Mouse (Mus musculus) thymus, postnatal 0 days (tissue): Measurements from ENCODE around the gene Sp7. TPM values are rescaled to one million over a fixed set of nuclear protein-coding genes. Genes with fewer than 3 reads are reported as not detected.

Source experiments
- DNase-seq: peaks from one replicate; pipeline ENCODE4 v3.0.0-alpha.2; 2015; ENCODE audit warnings: low spot score
- polyA plus RNA-seq: library from polyadenylated mRNA; unstranded; fragments of >200 nt; fragmentation: Nextera tagmentation; extraction: Ambion mirVana; gene quantifications from 2 replicates; pipeline ENCODE4 v1.2.1, GENCODE M21; 2015

Gene Sp7
- polyA plus RNA-seq, 1 experiment from 2014 or later: 0.13 TPM

DNA sequence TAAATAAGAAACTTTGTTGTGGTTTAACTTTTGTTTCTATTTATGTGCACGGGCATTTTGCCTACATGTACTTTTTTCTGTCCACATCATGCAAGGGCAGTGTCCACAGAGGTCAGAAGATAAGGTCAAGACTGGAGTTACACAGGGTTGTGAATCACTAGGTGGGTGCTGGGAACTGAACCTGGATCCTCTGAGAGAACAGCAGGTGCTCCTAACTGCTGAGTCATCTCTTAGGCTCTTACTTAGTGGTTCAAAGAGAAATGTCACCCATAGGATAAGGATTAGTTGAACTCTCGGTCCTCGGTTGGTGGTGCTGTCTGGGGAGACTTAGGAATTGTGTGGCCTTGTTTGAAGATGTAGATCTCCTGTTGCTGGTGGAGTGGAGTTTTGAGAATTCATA lies 22.0 kb upstream of the Sp7 start:
- DNase-seq: no peak

DNA sequence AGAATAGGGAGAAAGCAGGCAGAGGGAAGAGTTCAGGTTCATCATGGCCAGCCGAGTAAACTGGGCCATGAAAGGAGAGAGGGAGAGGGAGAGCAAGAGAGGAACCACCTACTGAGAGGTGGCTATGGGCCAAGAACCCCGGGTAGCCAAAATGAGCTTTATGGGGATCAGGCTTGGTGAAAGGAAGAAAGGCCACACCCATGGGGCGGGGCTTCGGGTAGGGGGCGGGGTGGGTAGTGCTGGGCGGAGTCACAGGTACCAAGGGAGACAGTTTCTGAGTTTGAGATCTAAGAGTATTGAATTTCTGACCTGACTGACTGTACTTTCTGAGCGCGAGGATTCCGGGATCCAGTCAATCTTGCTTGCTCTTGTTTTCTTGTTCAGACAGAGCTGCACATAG lies 19.7 kb upstream of the Sp7 start:
- DNase-seq: no peak

DNA sequence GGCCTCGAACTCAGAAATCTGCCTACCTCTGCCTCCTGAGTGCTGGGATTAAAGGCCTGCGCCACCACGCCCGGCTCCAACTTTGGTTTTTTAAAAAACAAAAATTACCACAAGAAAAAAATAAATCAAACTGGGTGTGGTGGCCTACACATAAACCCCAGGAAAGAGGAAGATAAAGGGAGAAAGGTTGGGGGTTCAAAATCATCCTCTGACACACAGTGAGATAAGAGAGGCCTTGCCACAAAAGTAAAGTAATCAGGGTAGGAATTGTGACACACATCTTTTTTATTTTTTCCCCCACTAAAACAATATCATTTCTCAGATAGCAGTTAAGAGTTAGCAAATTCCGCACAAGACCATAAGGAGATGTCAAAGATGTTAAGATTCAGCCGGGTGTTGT lies 16.7 kb upstream of the Sp7 start:
- no peak for DNase-seq

DNA sequence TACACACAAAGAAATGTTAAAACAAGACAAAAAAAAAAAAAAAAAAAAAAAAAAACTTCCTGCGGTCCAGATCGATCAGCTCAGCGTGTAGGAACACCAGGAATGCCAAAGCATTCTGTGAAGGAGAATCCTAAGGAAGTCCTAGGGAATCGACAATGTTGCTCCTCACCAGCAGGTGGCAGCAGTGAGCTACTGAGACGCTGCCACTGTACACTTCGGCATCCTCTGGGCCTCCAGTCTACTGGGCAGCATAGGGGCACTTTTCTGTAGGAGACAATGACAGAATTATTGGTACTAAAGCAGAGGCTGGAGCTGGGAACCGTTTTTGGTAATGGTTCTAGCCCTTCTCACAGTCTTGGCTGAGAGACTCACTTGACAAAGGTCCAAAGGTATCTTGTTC lies 14.6 kb upstream of the Sp7 start:
- DNase-seq: peak; percentile 78

DNA sequence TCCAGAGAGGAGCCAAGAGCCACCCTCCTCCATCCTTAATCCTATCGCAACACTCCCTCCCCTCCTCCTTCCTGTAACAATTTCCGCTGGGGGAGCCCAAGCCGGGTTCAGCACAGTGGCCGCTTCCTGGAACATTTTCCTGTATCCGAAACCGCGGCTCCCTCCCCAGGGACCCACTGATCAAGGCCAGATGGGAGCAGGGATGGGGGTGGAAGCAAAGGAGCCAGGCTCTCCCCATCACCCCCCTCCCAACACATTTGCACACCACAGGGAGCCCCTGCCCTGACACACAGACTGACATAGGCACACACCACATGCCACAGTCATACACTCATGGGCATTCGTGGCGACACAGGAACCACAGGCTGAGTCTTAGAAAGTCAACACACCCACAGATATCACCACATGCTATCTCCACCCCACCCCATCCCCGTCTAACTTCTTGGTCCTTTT lies 10.9 kb upstream of the Sp7 start:
- DNase-seq: no peak

DNA sequence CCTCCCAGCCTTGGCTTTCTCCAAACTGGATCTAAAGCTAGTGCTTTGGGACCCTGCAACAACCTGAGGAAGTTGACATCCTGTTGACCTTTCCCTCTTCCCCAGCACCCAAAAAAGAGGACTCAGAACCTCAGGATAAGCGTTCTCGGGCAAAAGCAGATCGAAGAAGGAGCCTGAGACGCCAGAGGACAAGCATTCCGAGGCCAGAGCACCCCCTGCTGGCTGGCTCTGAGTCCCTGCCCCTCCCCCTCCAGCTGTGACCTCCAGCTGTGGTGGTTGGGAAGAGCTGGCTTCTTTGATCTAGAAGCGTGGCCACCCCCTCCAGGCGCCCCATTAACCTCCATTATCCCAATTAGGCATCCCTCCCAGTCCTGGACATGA lies 10.2 kb upstream of the Sp7 start:
- DNase-seq: peak; percentile 83

DNA sequence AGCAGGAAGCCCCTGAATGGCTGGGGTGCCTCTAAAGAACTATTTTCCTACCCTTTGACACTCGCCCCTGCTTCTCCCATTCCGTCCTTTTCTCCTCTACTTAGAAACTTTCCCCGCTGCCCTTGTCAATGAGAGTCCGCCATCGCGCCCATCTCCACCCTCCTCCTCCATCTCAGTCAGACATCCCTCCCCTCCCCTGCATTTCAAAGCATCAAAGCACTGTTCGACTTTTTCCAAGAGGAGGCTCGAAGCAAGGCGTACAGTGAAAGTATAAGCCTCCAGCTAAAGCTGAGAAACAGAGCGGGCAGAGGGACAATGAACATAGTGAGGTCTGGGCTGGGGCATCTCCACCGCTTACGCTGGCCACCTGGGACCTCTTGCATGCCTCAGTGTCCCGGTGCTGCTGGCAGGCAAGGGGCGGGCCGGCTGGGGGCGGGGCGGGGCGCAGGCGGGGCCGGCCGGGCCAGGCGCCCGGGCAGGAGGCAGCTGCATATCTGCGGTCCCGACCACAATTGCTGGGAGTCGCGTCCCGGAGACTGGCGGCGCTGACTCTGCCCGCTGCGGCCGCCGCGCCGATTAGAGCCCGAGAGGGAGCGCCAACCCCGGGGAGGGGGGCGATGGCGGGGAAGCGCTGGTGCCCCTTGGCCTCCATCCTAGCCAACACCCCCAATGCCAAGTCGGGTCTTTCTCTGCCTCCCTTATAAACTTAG lies 9.6 kb upstream of the Sp7 start:
- DNase-seq: no peak

DNA sequence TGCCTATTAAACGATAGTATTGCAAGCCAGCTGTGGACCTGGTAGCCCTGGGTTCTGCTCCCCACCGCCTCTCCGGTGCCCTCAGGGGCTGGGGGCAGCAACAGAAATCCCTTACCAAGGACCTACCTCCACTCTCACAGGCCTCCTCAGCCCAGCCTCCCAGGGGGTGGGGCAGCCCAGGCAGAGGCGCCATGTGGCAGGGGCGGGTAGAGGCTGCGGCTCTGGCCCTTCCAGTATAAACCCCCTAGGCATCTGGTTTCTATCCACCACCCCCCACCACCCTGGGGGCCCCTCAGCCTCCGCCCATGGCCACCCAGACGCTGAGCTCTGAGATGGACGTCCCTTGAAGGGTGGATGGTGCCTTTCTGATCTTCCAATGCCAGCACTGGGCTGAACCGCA lies 3.7 kb upstream of the Sp7 start:
- DNase-seq: no peak

DNA sequence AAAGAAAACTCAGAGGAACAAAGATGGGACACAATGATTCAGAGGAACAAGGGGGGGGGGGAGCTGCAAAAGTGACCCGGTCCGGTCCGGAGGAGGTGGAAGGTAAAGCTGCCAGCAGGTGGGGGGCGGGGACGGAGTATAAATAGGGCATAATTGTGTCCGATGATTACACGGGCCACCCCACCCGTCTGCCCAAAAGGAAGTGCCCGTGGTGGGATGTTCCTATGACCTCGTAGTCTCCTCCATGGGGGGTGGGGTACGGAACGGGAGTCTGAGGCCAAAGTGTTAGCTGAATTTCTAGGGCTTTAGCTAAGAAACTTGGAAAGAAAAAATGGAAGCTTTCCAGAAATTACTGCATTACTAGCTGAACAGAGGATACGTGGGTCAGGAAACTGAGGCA lies 3.0 kb upstream of the Sp7 start:
- no peak for DNase-seq

DNA sequence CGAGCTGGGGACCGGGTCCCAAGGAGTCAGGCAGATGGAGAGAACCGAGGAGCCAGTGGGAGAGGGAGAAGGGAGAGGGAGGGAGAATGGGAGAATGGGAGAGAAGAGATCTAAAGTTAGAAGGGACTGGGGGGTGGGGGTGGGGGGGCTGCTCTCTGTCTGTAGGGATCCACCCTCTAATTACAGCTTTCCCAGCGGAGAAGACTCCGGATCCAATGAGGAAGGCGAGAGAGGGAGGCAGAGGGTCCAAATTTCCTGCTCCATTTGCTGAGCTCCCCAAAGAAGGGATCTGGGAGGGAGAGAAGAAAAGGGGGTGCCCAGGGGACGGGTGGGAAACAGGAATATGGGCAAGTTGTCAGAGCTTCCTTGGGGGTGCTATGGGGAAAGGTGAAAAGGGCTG lies 744 bp downstream of the Sp7 start:
- no peak for DNase-seq

DNA sequence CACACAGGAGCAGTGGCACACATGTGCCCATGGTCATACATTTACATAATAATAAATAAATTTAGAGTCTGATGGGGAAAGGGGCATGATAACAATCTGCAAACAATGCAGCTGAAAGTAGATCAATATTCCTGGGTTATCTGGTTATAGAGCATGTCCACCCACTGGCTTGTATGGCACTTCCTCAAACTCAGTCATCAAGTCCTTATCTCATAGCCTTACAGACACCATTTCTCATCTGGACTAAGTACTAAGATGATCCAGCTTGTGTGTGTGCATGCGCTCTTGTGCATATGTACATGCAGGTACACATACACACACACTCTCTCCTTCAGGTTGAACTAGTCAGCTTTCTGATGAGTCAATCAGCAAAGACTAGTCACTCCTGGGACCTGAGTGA lies 2.3 kb downstream of the Sp7 start:
- DNase-seq: no peak

DNA sequence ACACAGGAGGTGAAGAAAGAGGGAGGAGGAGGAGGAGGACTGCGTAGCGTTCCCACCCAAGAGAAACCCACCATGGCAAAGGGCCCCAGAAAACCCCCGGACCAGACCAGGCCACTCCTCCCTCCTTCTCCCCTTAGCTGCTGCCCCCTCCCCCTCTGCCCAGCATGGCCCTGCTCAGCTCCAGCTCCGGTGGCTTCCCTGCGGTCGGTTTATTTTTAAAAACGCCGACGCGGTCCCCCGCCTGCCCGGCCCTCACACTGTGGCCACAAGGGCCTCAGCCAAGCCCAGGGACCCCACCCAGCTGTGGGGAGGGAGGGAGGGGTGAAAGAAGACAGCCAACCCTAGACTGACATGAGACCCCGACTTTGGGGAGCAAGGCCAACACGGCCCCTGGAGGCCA lies 4.3 kb downstream of the Sp7 start:
- DNase-seq: no peak

DNA sequence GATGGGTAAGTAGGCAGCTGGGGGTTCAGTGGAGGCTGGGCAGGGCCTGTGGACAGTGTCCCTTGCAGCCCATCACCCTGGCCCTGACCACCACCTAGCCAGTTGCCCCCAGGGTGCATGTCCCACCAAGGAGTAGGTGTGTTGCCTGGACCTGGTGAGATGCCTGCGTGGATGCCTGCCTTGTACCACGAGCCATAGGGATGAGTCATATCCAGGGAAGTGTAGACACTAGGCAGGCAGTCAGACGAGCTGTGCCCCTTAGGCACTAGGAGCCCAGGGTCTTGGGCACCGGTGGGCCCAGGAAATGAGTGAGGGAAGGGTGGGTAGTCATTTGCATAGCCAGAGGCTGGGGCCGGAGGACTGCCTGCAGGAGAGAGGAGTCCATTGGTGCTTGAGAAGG lies 8.1 kb downstream of the Sp7 start:
- DNase-seq: no peak

DNA sequence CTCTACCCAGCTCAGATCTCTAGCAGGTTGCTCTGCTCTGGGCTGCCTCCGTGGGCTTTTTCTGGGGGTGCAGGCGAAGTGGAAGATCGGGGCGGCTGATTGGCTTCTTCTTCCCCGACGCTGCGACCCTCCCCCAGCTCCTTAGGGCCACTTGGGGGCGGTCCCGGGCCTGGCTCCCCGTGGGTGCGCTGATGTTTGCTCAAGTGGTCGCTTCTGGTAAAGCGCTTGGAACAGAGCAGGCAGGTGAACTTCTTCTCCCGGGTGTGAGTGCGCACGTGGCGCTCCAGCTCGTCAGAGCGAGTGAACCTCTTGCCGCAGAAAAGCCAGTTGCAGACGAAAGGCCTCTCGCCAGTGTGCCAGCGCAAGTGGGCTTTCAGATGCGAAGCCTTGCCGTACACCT lies 8.9 kb downstream of the Sp7 start:
- DNase-seq: peak; percentile 44

DNA sequence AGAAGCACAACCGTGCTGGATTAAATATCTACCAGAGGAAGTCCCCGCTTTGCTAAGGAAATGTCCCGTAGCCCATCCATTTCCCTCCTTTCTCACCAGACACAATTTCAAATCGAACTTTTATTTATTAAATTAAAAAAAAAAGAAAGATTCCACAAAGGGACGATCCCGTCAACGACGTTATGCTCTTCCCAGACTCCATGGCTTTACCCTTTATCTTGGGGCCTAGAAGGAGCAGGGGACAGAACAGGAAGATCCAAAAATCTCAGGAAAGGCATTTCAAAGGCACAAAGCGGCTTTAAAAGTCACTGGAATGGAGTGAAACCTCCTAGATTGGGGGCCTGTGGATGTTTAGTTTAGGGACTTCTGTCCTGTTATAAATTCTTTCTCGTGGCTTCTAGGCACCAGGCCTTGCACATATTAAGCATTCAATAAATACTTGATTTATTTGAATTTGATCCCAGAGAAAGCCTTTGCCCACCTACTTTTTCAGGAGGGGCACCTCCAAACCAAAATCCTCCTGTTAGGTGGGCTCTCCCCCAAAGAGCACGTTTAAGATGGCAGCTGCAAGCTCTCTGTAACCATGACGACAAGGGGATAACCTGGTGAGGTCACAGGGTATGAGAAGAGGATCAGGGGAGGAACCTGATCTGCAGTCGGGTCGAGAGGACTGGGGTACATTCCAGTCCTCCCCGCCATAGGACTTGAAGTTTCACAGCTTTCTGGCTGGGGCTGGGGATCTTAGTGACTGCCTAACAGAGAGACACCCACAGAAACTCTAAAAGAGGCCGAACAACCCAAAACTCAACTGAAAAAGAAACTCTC lies 10.3 kb downstream of the Sp7 start:
- DNase-seq: no peak

DNA sequence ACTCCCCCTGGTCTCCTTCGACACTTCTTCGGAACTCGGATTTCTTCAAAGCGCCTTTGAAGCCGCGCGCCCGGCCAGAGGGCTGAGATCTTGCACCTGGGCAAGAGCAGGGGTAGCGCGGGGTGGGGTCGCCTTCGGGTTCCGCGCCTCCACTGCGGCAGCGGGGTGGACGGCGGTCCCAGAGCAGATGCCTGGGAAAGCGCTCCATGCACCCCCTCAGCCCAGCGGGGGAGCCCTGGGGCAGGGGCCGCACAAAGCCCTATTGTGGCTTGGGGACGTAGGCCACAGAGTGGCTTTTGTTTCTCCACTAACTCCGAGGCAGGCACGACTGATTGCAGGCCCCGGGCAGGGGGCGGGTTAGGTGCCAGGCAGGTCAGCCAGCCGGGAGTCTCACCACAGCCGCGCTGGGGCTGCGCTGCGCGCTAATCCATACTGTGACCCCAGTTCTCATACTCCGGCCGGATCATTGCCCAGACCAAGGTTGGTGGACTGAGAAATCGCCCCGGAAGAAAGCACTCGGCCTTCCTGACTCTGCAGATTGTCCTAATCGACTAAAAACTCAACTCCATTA lies 11.0 kb downstream of the Sp7 start:
- DNase-seq: no peak

DNA sequence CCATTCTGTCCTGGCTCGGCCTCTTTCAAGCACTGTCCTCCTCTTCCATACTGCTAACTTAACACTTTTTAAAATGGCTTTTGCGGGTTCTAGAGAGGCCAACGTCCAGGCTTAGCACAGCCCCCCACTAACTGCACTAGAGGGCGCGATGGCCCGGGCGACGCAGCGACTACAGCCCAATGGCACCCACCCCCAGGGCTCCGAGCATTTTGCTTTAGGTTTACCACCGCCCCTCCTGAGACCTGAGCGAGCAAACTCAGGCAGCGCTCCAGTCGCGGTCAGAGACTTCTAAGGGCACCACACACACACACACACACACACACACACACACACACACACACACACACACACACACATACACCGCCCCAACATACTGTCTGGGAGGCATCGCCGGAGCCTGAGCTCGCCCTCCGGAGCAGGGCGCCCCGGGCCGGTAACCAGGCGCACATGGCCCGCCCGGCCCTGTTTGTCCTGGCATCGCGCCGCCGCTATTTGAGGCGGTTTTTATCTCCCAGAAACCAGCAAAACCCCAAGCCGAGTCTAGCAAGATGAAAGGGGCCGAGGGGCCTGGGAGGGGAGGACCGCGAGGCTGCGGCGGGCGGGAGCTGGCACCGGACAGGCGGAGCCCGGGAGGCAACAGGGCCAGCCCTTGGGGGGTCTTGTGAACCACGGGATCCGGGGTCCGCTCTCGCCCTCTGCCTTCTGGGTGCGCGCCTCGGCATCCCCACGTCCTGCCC lies 11.7 kb downstream of the Sp7 start:
- no peak for DNase-seq

DNA sequence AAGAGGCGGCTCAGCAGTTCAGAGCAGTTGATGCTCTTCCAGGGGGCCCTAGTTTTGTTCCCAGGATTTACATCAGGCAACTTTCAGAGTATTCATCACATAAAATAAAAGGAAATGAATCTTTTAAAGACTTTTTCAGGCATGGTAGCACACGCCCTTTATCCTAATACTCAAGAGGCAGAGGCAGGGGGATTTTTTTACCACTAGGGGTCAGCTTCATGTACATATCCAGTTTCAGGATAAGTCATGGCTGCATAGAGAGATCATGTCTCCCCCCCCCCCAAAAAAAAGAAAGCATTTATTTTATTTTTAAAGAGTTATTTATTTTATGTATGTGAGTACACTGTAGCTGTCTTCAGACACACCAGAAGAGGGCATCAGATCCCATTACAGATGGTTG lies 13.0 kb downstream of the Sp7 start:
- no peak for DNase-seq

DNA sequence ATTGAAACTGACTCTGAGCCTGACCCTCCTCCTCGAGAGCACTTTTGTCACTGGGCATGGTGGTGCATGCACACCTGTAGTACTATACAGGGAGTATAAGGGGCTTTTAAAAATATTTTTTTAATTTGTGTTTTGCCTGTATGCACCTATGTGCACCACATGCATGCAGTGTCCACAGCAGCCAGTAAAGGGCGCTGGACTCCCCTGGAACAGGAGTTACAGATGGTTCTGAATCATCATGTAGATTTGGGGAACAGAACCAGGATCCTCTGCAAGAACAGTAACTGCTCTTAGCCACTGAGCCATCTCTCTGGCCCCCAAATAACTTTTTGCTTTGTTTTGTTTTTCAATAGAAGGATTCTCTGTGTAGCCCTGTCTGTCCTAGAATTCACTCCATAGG lies 14.8 kb downstream of the Sp7 start:
- DNase-seq: no peak

DNA sequence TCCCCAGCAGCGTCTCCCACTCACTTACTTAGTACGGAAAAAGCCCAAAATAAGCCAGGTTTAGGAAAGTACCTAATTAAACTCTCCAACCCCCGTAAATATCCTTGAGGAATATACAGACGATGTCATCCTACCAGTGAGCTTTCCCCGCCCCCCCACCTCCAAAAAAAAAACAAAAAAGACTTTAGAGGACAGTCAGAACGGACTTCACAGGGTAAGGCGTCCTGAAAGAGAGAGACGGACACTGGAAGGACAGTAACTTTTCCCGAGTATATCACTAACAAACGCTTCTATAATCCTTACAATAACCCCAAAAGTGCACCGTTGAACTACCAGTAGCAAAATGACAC lies 16.1 kb downstream of the Sp7 start:
- no peak for DNase-seq

DNA sequence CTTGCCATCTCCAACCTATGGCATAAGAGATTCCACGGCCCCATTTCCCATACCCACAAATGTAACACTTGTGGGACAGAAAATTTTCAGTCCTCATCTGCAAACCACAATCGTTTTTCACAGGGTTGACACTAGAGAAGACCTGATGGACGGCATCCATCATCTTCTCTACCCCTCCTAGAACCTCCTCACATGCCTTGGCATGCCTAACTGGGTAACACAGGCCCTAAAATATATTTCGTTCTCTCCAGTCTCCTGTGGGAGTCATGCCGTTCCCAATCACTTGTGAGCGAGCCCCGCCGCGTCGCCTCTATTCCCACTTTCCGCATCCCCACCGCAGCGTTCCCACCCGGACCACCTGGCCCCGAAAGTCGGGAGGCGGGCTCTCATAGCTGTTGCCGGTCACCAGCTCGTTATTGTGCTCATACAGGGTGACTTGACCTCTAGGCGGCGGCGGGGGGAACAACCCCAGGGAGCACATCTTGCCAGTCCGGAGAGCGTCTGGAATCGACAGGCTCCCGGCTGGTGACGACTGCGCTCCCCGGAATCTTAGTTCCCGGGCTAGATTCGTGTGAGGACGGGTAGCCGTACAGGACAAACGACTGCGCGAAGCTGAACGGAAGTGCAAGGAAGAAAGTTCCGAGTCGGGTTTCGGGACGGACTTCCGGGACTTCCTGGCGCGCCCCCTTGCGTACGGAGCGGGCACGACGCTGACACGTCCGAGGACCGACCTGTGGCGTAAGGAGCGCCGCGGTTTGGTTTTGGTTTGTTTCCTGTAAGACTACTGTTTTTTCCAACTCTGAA lies 16.6 kb downstream of the Sp7 start, which contains the start of gene Aaas:
Gene Aaas, minus strand, starts transcription at position 634 of the 804 bp plus-strand sequence.
- peak; percentile 96 for DNase-seq
